Mouse (Mus musculus) brain, embryonic 14.5 days (tissue): ENCODE data around the gene Lamc1.

Experiments
- CTCF ChIP-seq: fragments of 200-500 bp; IDR thresholded peaks from 2 replicates; pipeline ENCODE4 v1.5.1; 2012; ENCODE audit warnings: inconsistent platforms, mild to moderate bottlenecking, moderate library complexity, borderline replicate concordance; ENCODE audit not compliant: insufficient read depth, insufficient read length; ENCODE audit errors: extremely low read depth
- POLR2A ChIP-seq: fragments of 200-500 bp; IDR thresholded peaks from 2 replicates; pipeline ENCODE4 v1.6.1; 2012; ENCODE audit warnings: mild to moderate bottlenecking, inconsistent platforms, borderline replicate concordance; ENCODE audit not compliant: poor library complexity, insufficient read depth, insufficient read length, severe bottlenecking; ENCODE audit errors: extremely low read depth

DNA sequence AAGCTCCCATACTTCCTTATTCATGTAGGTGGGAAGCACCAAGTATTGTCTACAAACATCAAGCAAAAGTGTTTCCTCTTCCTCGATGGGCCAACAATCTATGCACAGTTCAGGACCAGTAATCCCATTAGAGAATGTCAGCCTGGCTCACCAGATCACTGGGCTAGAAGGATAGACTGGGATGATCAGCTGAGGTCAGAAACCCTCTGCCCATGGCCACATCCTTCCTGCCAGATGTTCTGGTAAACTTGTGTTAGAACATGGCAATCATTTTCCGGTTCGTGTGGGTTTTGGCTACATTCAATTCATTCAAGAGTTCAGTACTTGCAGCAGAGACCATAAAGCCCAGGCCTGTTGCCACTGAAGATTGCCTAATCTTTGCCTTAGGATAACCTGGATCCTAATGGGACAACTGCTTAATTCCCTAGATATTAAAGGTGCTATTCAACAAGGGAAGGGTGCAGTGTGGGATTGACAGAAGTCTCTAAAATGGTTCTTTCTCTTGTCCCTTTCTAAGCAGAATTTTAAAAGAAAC is 135.2 kb downstream of the Lamc1 start:
- TF ChIP-seq CTCF (no peak), POLR2A (no peak)
